Mouse (Mus musculus): ENCODE results near the gene Spopl. TPM values are rescaled to one million over a fixed set of nuclear protein-coding genes. Genes with fewer than 3 reads are reported as not detected.
"Not testable (repeated sequence)": the region's sequence is repeated elsewhere in the genome, so short reads cannot be mapped to it uniquely, and the experiment has no call there.

Spopl gene
- polyA plus RNA-seq, 1 experiment from 2014 or later = 10.8 TPM

GRCm38 (mm10) chr2:23551235-23551634 is 20.7 kb downstream of the Spopl start:
- Histone ChIP-seq H3K27me3 (replicated peaks) (no peaks in the 10 kb centered on the region), H3K4me1 (replicated peaks) (no peaks in the 10 kb centered on the region), H3K36me3 (no peaks in the 10 kb centered on the region), H3K27ac (ENCODE audit: poor library complexity, severe bottlenecking) (no peak overlapping the region), H3K9ac (no peak overlapping the region), H3K4me2 (no peak overlapping the region), H3K9me3 (replicated peaks) (no peaks in the 10 kb centered on the region), H3K4me3 (no peak overlapping the region)
- WGBS = 90% methylated on average over 1 of the region's 1 CpGs
- ATAC-seq (ENCODE audit: insufficient number of reproducible peaks, low FRiP score) = no peak

- Histone ChIP-seq H3K36me3 (no peaks in the 10 kb centered on the region), H3K4me3 (no peak overlapping the region), H3K9ac (no peak overlapping the region), H3K4me1 (replicated peaks) (no peaks in the 10 kb centered on the region), H3K27me3 (replicated peaks) (no peaks in the 10 kb centered on the region), H3K9me3 (replicated peaks) (no peaks in the 10 kb centered on the region), H3K27ac (ENCODE audit: poor library complexity, severe bottlenecking) (no peak overlapping the region), H3K4me2 (no peak overlapping the region)
- no peak for ATAC-seq (ENCODE audit: insufficient number of reproducible peaks, low FRiP score)
- 91% methylated on average over 1 of the region's 1 CpGs for WGBS
Measured at GRCm38 (mm10) chr2:23547220-23547619, 24.7 kb downstream of the Spopl start.

GRCm38 (mm10) chr2:23539967-23540366 is 31.9 kb downstream of the Spopl start:
- H3K27ac ChIP-seq (ENCODE audit: poor library complexity, severe bottlenecking) = no peak overlapping the region
- no peaks in the 10 kb centered on the region for H3K27me3 ChIP-seq (replicated peaks)
- H3K9me3 ChIP-seq (replicated peaks) = no peaks in the 10 kb centered on the region
- no peaks in the 10 kb centered on the region for H3K4me1 ChIP-seq (replicated peaks)
- no peak overlapping the region for H3K4me3 ChIP-seq
- H3K36me3 ChIP-seq = peaks cover 9% of the 10 kb centered on the region
- no peak overlapping the region for H3K9ac ChIP-seq
- WGBS = 80% methylated on average over 4 of the region's 4 CpGs
- no peak overlapping the region for H3K4me2 ChIP-seq
- ATAC-seq (ENCODE audit: insufficient number of reproducible peaks, low FRiP score) = no peak

- H3K27me3 ChIP-seq (replicated peaks); ATAC-seq (ENCODE audit: insufficient number of reproducible peaks, low FRiP score); H3K4me1 ChIP-seq (replicated peaks); H3K27ac ChIP-seq (ENCODE audit: poor library complexity, severe bottlenecking); H3K9ac ChIP-seq; H3K4me3 ChIP-seq; H3K9me3 ChIP-seq (replicated peaks); H3K4me2 ChIP-seq: not testable (repeated sequence)
- H3K36me3 ChIP-seq = peaks cover 33% of the 10 kb centered on the region
- 89% methylated on average over 2 of the region's 2 CpGs for WGBS
Measured at GRCm38 (mm10) chr2:23527717-23528116, 44.2 kb downstream of the Spopl start.

GRCm38 (mm10) chr2:23505141-23505540 is 66.8 kb downstream of the Spopl start:
- H3K9me3 ChIP-seq (replicated peaks) = no peaks in the 10 kb centered on the region
- no peak for ATAC-seq (ENCODE audit: insufficient number of reproducible peaks, low FRiP score)
- WGBS = 89% methylated on average over 3 of the region's 3 CpGs

GRCm38 (mm10) chr2:23481715-23482114 is 90.2 kb downstream of the Spopl start:
- Histone ChIP-seq H3K36me3 (no peaks in the 10 kb centered on the region), H3K27ac (ENCODE audit: poor library complexity, severe bottlenecking) (no peak overlapping the region), H3K9ac (no peak overlapping the region), H3K4me2 (no peak overlapping the region), H3K4me1 (replicated peaks) (no peaks in the 10 kb centered on the region), H3K27me3 (replicated peaks) (no peaks in the 10 kb centered on the region), H3K9me3 (replicated peaks) (0 out of 2 replicates have a peak, but pooled peaks cover 3% of the 10 kb centered on the region), H3K4me3 (no peak overlapping the region)
- WGBS = 78% methylated on average over 1 of the region's 1 CpGs
- no peak for ATAC-seq (ENCODE audit: insufficient number of reproducible peaks, low FRiP score)

More at GRCm38 (mm10) chr2:23505141-23505540, 66.8 kb downstream of the Spopl start:
- peaks cover 20% of the 10 kb centered on the region for H3K36me3 ChIP-seq
- H3K4me1 ChIP-seq (replicated peaks) = no peaks in the 10 kb centered on the region
- H3K27me3 ChIP-seq (replicated peaks) = no peaks in the 10 kb centered on the region
- no peak overlapping the region for H3K9ac ChIP-seq
- H3K4me3 ChIP-seq = no peak overlapping the region
- H3K4me2 ChIP-seq = no peak overlapping the region
- H3K27ac ChIP-seq (ENCODE audit: poor library complexity, severe bottlenecking) = no peak overlapping the region

- no peak overlapping the region for H3K27ac ChIP-seq (ENCODE audit: poor library complexity, severe bottlenecking)
- H3K4me3 ChIP-seq = no peak overlapping the region
- H3K4me2 ChIP-seq = no peak overlapping the region
- no peaks in the 10 kb centered on the region for H3K27me3 ChIP-seq (replicated peaks)
- ATAC-seq (ENCODE audit: insufficient number of reproducible peaks, low FRiP score) = no peak
- H3K4me1 ChIP-seq (replicated peaks) = no peaks in the 10 kb centered on the region
- WGBS = 74% methylated on average over 1 of the region's 1 CpGs
- no peaks in the 10 kb centered on the region for H3K9me3 ChIP-seq (replicated peaks)
- no peaks in the 10 kb centered on the region for H3K36me3 ChIP-seq
- no peak overlapping the region for H3K9ac ChIP-seq
Measured at GRCm38 (mm10) chr2:23467471-23467870, 104.4 kb downstream of the Spopl start.

- H3K9ac ChIP-seq = no peak overlapping the region
- no peaks in the 10 kb centered on the region for H3K4me1 ChIP-seq (replicated peaks)
Measured at GRCm38 (mm10) chr2:23457452-23457851, 114.5 kb downstream of the Spopl start.

More at GRCm38 (mm10) chr2:23457452-23457851, 114.5 kb downstream of the Spopl start:
- no peak overlapping the region for H3K4me3 ChIP-seq
- no peak overlapping the region for H3K27ac ChIP-seq (ENCODE audit: poor library complexity, severe bottlenecking)
- no peaks in the 10 kb centered on the region for H3K36me3 ChIP-seq
- H3K27me3 ChIP-seq (replicated peaks) = no peaks in the 10 kb centered on the region
- no peak overlapping the region for H3K4me2 ChIP-seq
- 0 out of 2 replicates have a peak, but pooled peaks cover 3% of the 10 kb centered on the region for H3K9me3 ChIP-seq (replicated peaks)
- ATAC-seq (ENCODE audit: insufficient number of reproducible peaks, low FRiP score) = no peak
